Mouse (Mus musculus) midbrain, embryonic 10.5 days (tissue): Measurements from ENCODE around the gene Aldh3b2. TPM values are rescaled to one million over a fixed set of nuclear protein-coding genes. Genes with fewer than 3 reads are reported as not detected.
A peak's percentile ranks its signal among the peaks of the same experiment; 100 is the strongest.

Source experiments
- DNase-seq: peaks from one replicate; pipeline ENCODE4 v3.0.0-alpha.2; 2017; ENCODE audit warnings: low spot score
- H3K27ac ChIP-seq: fragments of 300-500 bp; sonication (generic); replicated peaks from 2 replicates; pipeline ENCODE4 v1.5.1; 2016; ENCODE audit warnings: mild to moderate bottlenecking
- H3K27me3 ChIP-seq: fragments of 300-500 bp; sonication (generic); 2 replicates; pipeline ENCODE4 v1.6.1; 2016; ENCODE audit warnings: low read depth, mild to moderate bottlenecking; ENCODE audit not compliant: poor library complexity, severe bottlenecking
- H3K36me3 ChIP-seq: fragments of 300-500 bp; sonication (generic); 2 replicates; pipeline ENCODE4 v1.6.1; 2016; ENCODE audit warnings: mild to moderate bottlenecking, moderate library complexity
- H3K4me1 ChIP-seq: fragments of 300-500 bp; sonication (generic); 2 replicates; pipeline ENCODE4 v1.6.1; 2016
- H3K4me3 ChIP-seq: fragments of 300-500 bp; sonication (generic); 2 replicates; pipeline ENCODE4 v1.5.1; 2016; ENCODE audit warnings: mild to moderate bottlenecking, moderate library complexity
- H3K9me3 ChIP-seq: fragments of 300-500 bp; sonication (generic); replicated peaks from 2 replicates; pipeline ENCODE4 v1.6.1; 2016; ENCODE audit warnings: mild to moderate bottlenecking
- WGBS: fragments of 180-500 bp; shearing (Covaris S2); methylation state at CpG from one replicate; pipeline ENCODE4 v1.1.7; 2016; 5-methylcytosine and 5-hydroxymethylcytosine counted together
- polyA plus RNA-seq: library from polyadenylated mRNA; unstranded; fragments of >200 nt; fragmentation: Nextera tagmentation; extraction: Ambion mirVana; gene quantifications from 2 replicates; pipeline ENCODE4 v1.2.1, GENCODE M21; 2016

Gene Aldh3b2
- polyA plus RNA-seq, 1 experiment from 2014 or later, result 0.35 TPM

- H3K4me1 ChIP-seq, result peaks cover 17% of the 10 kb centered on the region
- H3K36me3 ChIP-seq, result peaks cover 49% of the 10 kb centered on the region
- H3K4me3 ChIP-seq, result no peak overlapping the region
- no peak for DNase-seq
- no peak overlapping the region for H3K27ac ChIP-seq
- no peaks in the 10 kb centered on the region for H3K9me3 ChIP-seq
- H3K27me3 ChIP-seq, result peaks cover 7% of the 10 kb centered on the region
- 93% methylated on average over 9 of the region's 9 CpGs for WGBS
Measured at GRCm38 (mm10) chr19:4005091-4005490, 33.0 kb downstream of the Aldh3b2 start.

- Histone ChIP-seq H3K27ac (no peak overlapping the region), H3K27me3 (peaks cover 7% of the 10 kb centered on the region), H3K36me3 (peaks cover 57% of the 10 kb centered on the region), H3K9me3 (no peaks in the 10 kb centered on the region), H3K4me3 (no peak overlapping the region), H3K4me1 (peaks cover 10% of the 10 kb centered on the region)
- DNase-seq, result no peak
- WGBS, result 92% methylated on average over 8 of the region's 8 CpGs
Measured at GRCm38 (mm10) chr19:4005971-4006370, 33.8 kb downstream of the Aldh3b2 start.

- H3K36me3 ChIP-seq, result peaks cover 51% of the 10 kb centered on the region
- no peak for DNase-seq
- peaks cover 21% of the 10 kb centered on the region for H3K4me1 ChIP-seq
- peak overlapping the region; percentile 12; the same call in 1 of the 2 replicates for H3K4me3 ChIP-seq
- H3K27me3 ChIP-seq, result no peaks in the 10 kb centered on the region
- H3K9me3 ChIP-seq, result no peaks in the 10 kb centered on the region
- H3K27ac ChIP-seq, result no peak overlapping the region
- WGBS, result 92% methylated on average over 5 of the region's 5 CpGs
Measured at GRCm38 (mm10) chr19:4011086-4011485, 39.0 kb downstream of the Aldh3b2 start.

GRCm38 (mm10) chr19:4012432-4013022 is 40.4 kb downstream of the Aldh3b2 start, which contains the start of gene Ndufv1:
Ndufv1 (minus strand) TSS chr19:4012806.
- peaks cover 21% of the 10 kb centered on the region for H3K4me1 ChIP-seq
- no peaks in the 10 kb centered on the region for H3K9me3 ChIP-seq
- no peaks in the 10 kb centered on the region for H3K27me3 ChIP-seq
- H3K4me3 ChIP-seq, result peak within 1 kb of the TSS; percentile 94
- H3K36me3 ChIP-seq, result peaks cover 36% of the 10 kb centered on the region
- peak; percentile 98 for DNase-seq
- peak within 1 kb of the TSS; percentile 84 for H3K27ac ChIP-seq
- under 1% methylated on average over 45 of the region's 45 CpGs for WGBS

GRCm38 (mm10) chr19:4013066-4013465 is 40.9 kb downstream of the Aldh3b2 start:
- 22% methylated on average over 9 of the region's 9 CpGs for WGBS
- H3K27ac ChIP-seq, result peak overlapping the region; percentile 71
- no peak for DNase-seq

GRCm38 (mm10) chr19:4014802-4015201 is 42.7 kb downstream of the Aldh3b2 start:
- Histone ChIP-seq H3K27me3 (no peaks in the 10 kb centered on the region), H3K36me3 (peaks cover 14% of the 10 kb centered on the region), H3K4me1 (peaks cover 25% of the 10 kb centered on the region), H3K9me3 (no peaks in the 10 kb centered on the region), H3K4me3 (no peak overlapping the region), H3K27ac (no peak overlapping the region)
- no peak for DNase-seq

More at GRCm38 (mm10) chr19:4013066-4013465, 40.9 kb downstream of the Aldh3b2 start:
- Histone ChIP-seq H3K4me1 (peaks cover 21% of the 10 kb centered on the region), H3K4me3 (peak overlapping the region; percentile 94), H3K9me3 (no peaks in the 10 kb centered on the region), H3K36me3 (peaks cover 31% of the 10 kb centered on the region), H3K27me3 (no peaks in the 10 kb centered on the region)

- 64% methylated on average over 5 of the region's 5 CpGs for WGBS
- Histone ChIP-seq H3K9me3 (no peaks in the 10 kb centered on the region), H3K27ac (no peak overlapping the region), H3K4me1 (peaks cover 25% of the 10 kb centered on the region), H3K4me3 (no peak overlapping the region), H3K27me3 (no peaks in the 10 kb centered on the region), H3K36me3 (peaks cover 5% of the 10 kb centered on the region; the same call in 1 of the 2 replicates)
- DNase-seq, result no peak
Measured at GRCm38 (mm10) chr19:4015635-4016034, 43.5 kb downstream of the Aldh3b2 start.

GRCm38 (mm10) chr19:4017921-4018587 is 45.9 kb downstream of the Aldh3b2 start:
- WGBS, result 60% methylated on average over 10 of the region's 10 CpGs
- no peaks in the 10 kb centered on the region for H3K27me3 ChIP-seq
- no peak for DNase-seq
- H3K27ac ChIP-seq, result no peak overlapping the region
- no peak overlapping the region for H3K4me3 ChIP-seq
- no peaks in the 10 kb centered on the region for H3K36me3 ChIP-seq
- H3K9me3 ChIP-seq, result no peaks in the 10 kb centered on the region
- H3K4me1 ChIP-seq, result peaks cover 11% of the 10 kb centered on the region; the same call in 1 of the 2 replicates

- H3K9me3 ChIP-seq, result no peaks in the 10 kb centered on the region
- 39% methylated on average over 18 of the region's 18 CpGs for WGBS
- no peaks in the 10 kb centered on the region for H3K27me3 ChIP-seq
- no peak overlapping the region for H3K4me3 ChIP-seq
- H3K4me1 ChIP-seq, result peaks cover 4% of the 10 kb centered on the region; the same call in 1 of the 2 replicates
- peak; percentile 60 for DNase-seq
- no peaks in the 10 kb centered on the region for H3K36me3 ChIP-seq
- H3K27ac ChIP-seq, result no peak overlapping the region
Measured at GRCm38 (mm10) chr19:4018743-4019583, 46.8 kb downstream of the Aldh3b2 start.

GRCm38 (mm10) chr19:4023185-4023584 is 51.1 kb downstream of the Aldh3b2 start:
- Histone ChIP-seq H3K27ac (no peak overlapping the region), H3K4me1 (peaks cover 10% of the 10 kb centered on the region), H3K36me3 (no peaks in the 10 kb centered on the region), H3K4me3 (no peak overlapping the region), H3K27me3 (no peaks in the 10 kb centered on the region), H3K9me3 (peaks cover 20% of the 10 kb centered on the region; the same call in 1 of the 2 replicates)
- 87% methylated on average over 7 of the region's 7 CpGs for WGBS
- no peak for DNase-seq

- Histone ChIP-seq H3K36me3 (no peaks in the 10 kb centered on the region), H3K27ac (no peak overlapping the region), H3K4me1 (peaks cover 6% of the 10 kb centered on the region), H3K27me3 (no peaks in the 10 kb centered on the region), H3K4me3 (no peak overlapping the region), H3K9me3 (peaks cover 20% of the 10 kb centered on the region; the same call in 1 of the 2 replicates)
- no peak for DNase-seq
Measured at GRCm38 (mm10) chr19:4027576-4027975, 55.4 kb downstream of the Aldh3b2 start.
